Mouse (Mus musculus) C3H10T1/2 (cell line): ENCODE results near the gene Olfr33. TPM values are rescaled to one million over a fixed set of nuclear protein-coding genes. Genes with fewer than 3 reads are reported as not detected.

ENCODE experiments used
- polyA plus RNA-seq, 2 experiments: library from polyadenylated mRNA; unstranded; fragments of >200 nt; fragmentation: generic; extraction: Trizol; gene quantifications; one replicate each; pipeline ENCODE4 v1.2.1; 2012; ENCODE audit warnings: missing spikeins in 2 of 2

The Olfr33 gene
- not detected for polyA plus RNA-seq

GRCm38 (mm10) chr7:102718970-102719369 lies at the start of gene Olfr33:
Olfr33 (minus strand) TSS chr7:102719070.

GRCm38 (mm10) chr7:102759266-102759665 lies 40.4 kb upstream of the Olfr33 start, which contains the start of the genes Olfr560 and Olfr78:
Olfr560 (minus strand) TSS chr7:102759366.
Olfr78 (minus strand) TSS chr7:102759471.

GRCm38 (mm10) chr7:102727391-102727790 lies 8.5 kb upstream of the Olfr33 start, which contains the start of gene Olfr559:
Olfr559 (minus strand) TSS chr7:102727491.

GRCm38 (mm10) chr7:102701915-102702314 lies 17.0 kb downstream of the Olfr33 start, which contains the start of gene Olfr558:
Olfr558 (plus strand) TSS chr7:102702215.

GRCm38 (mm10) chr7:102695358-102696125 lies 23.3 kb downstream of the Olfr33 start, which contains the start of gene Olfr557:
Olfr557 (plus strand) TSS chr7:102695910.

GRCm38 (mm10) chr7:102686944-102687501 lies 31.8 kb downstream of the Olfr33 start, which contains the start of gene Trim68:
Trim68 (minus strand) TSS chr7:102687327.

GRCm38 (mm10) chr7:102664599-102664998 lies 54.3 kb downstream of the Olfr33 start, which contains the start of gene Olfr556:
Olfr556 (plus strand) TSS chr7:102664899.

Other genes with a start within 250 kb of the Olfr33 start
- gene Olfr543, start 237.4 kb downstream of the Olfr33 start, polyA plus RNA-seq, result under 1 TPM in 1 of 2 experiments, not detected in 1; 0.12 TPM
- gene Olfr544, start 230.8 kb downstream of the Olfr33 start, polyA plus RNA-seq, result under 1 TPM in 1 of 2 experiments, not detected in 1; 0.04 TPM
- not detected for gene Olfr545, start 219.5 kb downstream of the Olfr33 start, polyA plus RNA-seq
- gene Olfr547, start 184.3 kb downstream of the Olfr33 start, polyA plus RNA-seq, result not detected
- not detected for gene Olfr548-ps1, start 178.2 kb downstream of the Olfr33 start, polyA plus RNA-seq
- not detected for gene Olfr549, start 169.2 kb downstream of the Olfr33 start, polyA plus RNA-seq
- 1 to 10 TPM in 1 of 2 experiments, under 1 TPM in 1; 0.23 to 3.9 TPM for gene Trim21, start 153.6 kb downstream of the Olfr33 start, polyA plus RNA-seq
- not detected for gene Olfr550, start 147.6 kb downstream of the Olfr33 start, polyA plus RNA-seq
- not detected for gene Olfr551, start 127.2 kb downstream of the Olfr33 start, polyA plus RNA-seq
- not detected for gene Olfr552, start 121.3 kb downstream of the Olfr33 start, polyA plus RNA-seq
- gene Olfr553, start 100.9 kb downstream of the Olfr33 start, polyA plus RNA-seq, result not detected
- gene Olfr554, start 80.6 kb downstream of the Olfr33 start, polyA plus RNA-seq, result not detected
- not detected for gene Olfr555, start 60.2 kb downstream of the Olfr33 start, polyA plus RNA-seq
- gene Olfr556, start 54.2 kb downstream of the Olfr33 start, polyA plus RNA-seq, result not detected
- gene Trim68, start 31.7 kb downstream of the Olfr33 start, polyA plus RNA-seq, result 1 to 10 TPM in 1 of 2 experiments, under 1 TPM in 1; 0.36 to 3.6 TPM
- gene Olfr557, start 23.2 kb downstream of the Olfr33 start, polyA plus RNA-seq, result not detected
- not detected for gene Olfr558, start 16.9 kb downstream of the Olfr33 start, polyA plus RNA-seq
- gene Olfr559, start 8.4 kb upstream of the Olfr33 start, polyA plus RNA-seq, result not detected
- not detected for gene Olfr560, start 40.3 kb upstream of the Olfr33 start, polyA plus RNA-seq
- not detected for gene Olfr78, start 40.4 kb upstream of the Olfr33 start, polyA plus RNA-seq
- gene Olfr561, start 52.2 kb upstream of the Olfr33 start, polyA plus RNA-seq, result not detected
- gene Olfr564, start 84.4 kb upstream of the Olfr33 start, polyA plus RNA-seq, result not detected
- gene Olfr566, start 139.7 kb upstream of the Olfr33 start, polyA plus RNA-seq, result not detected
- gene Olfr568, start 158.1 kb upstream of the Olfr33 start, polyA plus RNA-seq, result not detected
- not detected for gene Olfr569, start 171.8 kb upstream of the Olfr33 start, polyA plus RNA-seq
- gene Olfr570, start 175.5 kb upstream of the Olfr33 start, polyA plus RNA-seq, result not detected
- not detected for gene Olfr571, start 198.5 kb upstream of the Olfr33 start, polyA plus RNA-seq
- gene Olfr572, start 205.3 kb upstream of the Olfr33 start, polyA plus RNA-seq, result not detected
- gene Olfr573-ps1, start 223.5 kb upstream of the Olfr33 start, polyA plus RNA-seq, result not detected
- not detected for gene Olfr574, start 229.4 kb upstream of the Olfr33 start, polyA plus RNA-seq
- not detected for gene Olfr575, start 239.7 kb upstream of the Olfr33 start, polyA plus RNA-seq
- gene Olfr576, start 243.6 kb upstream of the Olfr33 start, polyA plus RNA-seq, result not detected